Mouse (Mus musculus) kidney, embryonic 14.5 days (tissue): Measurements from ENCODE around the gene Wdr64. TPM values are rescaled to one million over a fixed set of nuclear protein-coding genes. Genes with fewer than 3 reads are reported as not detected.

Experiments used
- ATAC-seq: fragments of 200-750 bp; cut with Nextera tagmentation; 2 replicates; pipeline ENCODE4 v1.8.0; 2017; ENCODE audit warnings: moderate number of reproducible peaks, mild to moderate bottlenecking, moderate TSS enrichment, moderate library complexity; ENCODE audit not compliant: low FRiP score, low TSS enrichment
- H3K27ac ChIP-seq: fragments of 300-500 bp; sonication (generic); 2 replicates; pipeline ENCODE4 v1.5.1; 2014; ENCODE audit warnings: low read depth, mild to moderate bottlenecking, low read length, moderate library complexity, mixed read lengths
- H3K27me3 ChIP-seq: fragments of 300-500 bp; sonication (generic); 2 replicates; pipeline ENCODE4 v1.6.1; 2014; ENCODE audit warnings: mild to moderate bottlenecking, low read length; ENCODE audit not compliant: control insufficient read depth, insufficient read depth
- H3K36me3 ChIP-seq: fragments of 300-500 bp; sonication (generic); 2 replicates; pipeline ENCODE4 v1.6.1; 2014; ENCODE audit warnings: low read length, mixed read lengths; ENCODE audit not compliant: control insufficient read depth, insufficient read depth
- H3K4me1 ChIP-seq: fragments of 300-500 bp; sonication (generic); 2 replicates; pipeline ENCODE4 v1.6.1; 2014; ENCODE audit warnings: low read length, mixed read lengths; ENCODE audit not compliant: control insufficient read depth, insufficient read depth
- H3K4me2 ChIP-seq: fragments of 300-500 bp; sonication (generic); replicated peaks from 2 replicates; pipeline ENCODE4 v1.6.1; 2014; ENCODE audit warnings: low read depth, mild to moderate bottlenecking, low read length
- H3K4me3 ChIP-seq: fragments of 300-500 bp; sonication (generic); 2 replicates; pipeline ENCODE4 v1.5.1; 2014; ENCODE audit warnings: mild to moderate bottlenecking, low read length
- H3K9ac ChIP-seq: fragments of 300-500 bp; sonication (generic); 2 replicates; pipeline ENCODE4 v1.6.1; 2014; ENCODE audit warnings: low read depth, mild to moderate bottlenecking, low read length, moderate library complexity
- H3K9me3 ChIP-seq: fragments of 300-500 bp; sonication (generic); 2 replicates; pipeline ENCODE4 v1.6.1; 2016; ENCODE audit warnings: low read length; ENCODE audit not compliant: control insufficient read depth
- WGBS: fragments of 180-500 bp; shearing (Covaris S2); extraction: QIAGEN DNeasy Blood & Tissue Kit; methylation state at CpG from one replicate; pipeline ENCODE4 v1.1.7; 2014; 5-methylcytosine and 5-hydroxymethylcytosine counted together
- polyA plus RNA-seq: library from polyadenylated mRNA; unstranded; fragments of >200 nt; fragmentation: Nextera tagmentation; extraction: Ambion mirVana; gene quantifications from 2 replicates; pipeline ENCODE4 v1.2.1, GENCODE M21; 2014

Gene Wdr64
- polyA plus RNA-seq = not detected in 2 replicates

- no peaks in the 10 kb centered on the region for H3K36me3 ChIP-seq
- no peaks in the 10 kb centered on the region for H3K27me3 ChIP-seq
- no peak within 1 kb of the TSS for H3K4me2 ChIP-seq
- 82% methylated on average over 1 of the region's 1 CpGs for WGBS
- H3K27ac ChIP-seq = no peak within 1 kb of the TSS
- no peak for ATAC-seq
- H3K4me3 ChIP-seq = no peak within 1 kb of the TSS
- H3K9me3 ChIP-seq = no peaks in the 10 kb centered on the region
- no peaks in the 10 kb centered on the region for H3K4me1 ChIP-seq
- H3K9ac ChIP-seq = no peak within 1 kb of the TSS
These were observed at the start of gene Wdr64 for GRCm38 (mm10) chr1:175698293-175698692. TSS of gene Wdr64 (plus strand) at chr1:175698593.

GRCm38 (mm10) chr1:175648615-175649014, 49.8 kb upstream of the Wdr64 start:
- Histone ChIP-seq H3K36me3 (no peaks in the 10 kb centered on the region), H3K4me1 (no peaks in the 10 kb centered on the region), H3K9ac (no peak overlapping the region), H3K4me2 (no peak overlapping the region), H3K9me3 (no peaks in the 10 kb centered on the region), H3K27me3 (no peaks in the 10 kb centered on the region), H3K4me3 (no peak overlapping the region), H3K27ac (no peak overlapping the region)
- no peak for ATAC-seq
- 94% methylated on average over 4 of the region's 4 CpGs for WGBS

- no peak for ATAC-seq
- H3K36me3 ChIP-seq = no peaks in the 10 kb centered on the region
- no peaks in the 10 kb centered on the region for H3K9me3 ChIP-seq
- no peak overlapping the region for H3K4me3 ChIP-seq
- 96% methylated on average over 4 of the region's 4 CpGs for WGBS
- H3K27ac ChIP-seq = no peak overlapping the region
- no peak overlapping the region for H3K4me2 ChIP-seq
- H3K27me3 ChIP-seq = no peaks in the 10 kb centered on the region
- no peak overlapping the region for H3K9ac ChIP-seq
- no peaks in the 10 kb centered on the region for H3K4me1 ChIP-seq
These were observed 38.5 kb upstream of the Wdr64 start for GRCm38 (mm10) chr1:175659900-175660299.

- Histone ChIP-seq H3K27me3 (no peaks in the 10 kb centered on the region), H3K9me3 (no peaks in the 10 kb centered on the region), H3K36me3 (no peaks in the 10 kb centered on the region), H3K4me2 (no peak overlapping the region), H3K4me1 (no peaks in the 10 kb centered on the region), H3K27ac (no peak overlapping the region), H3K4me3 (no peak overlapping the region), H3K9ac (no peak overlapping the region)
- peak; percentile 65; the same call in 1 of the 2 replicates for ATAC-seq
- WGBS = 80% methylated on average over 5 of the region's 5 CpGs
These were observed 29.6 kb upstream of the Wdr64 start for GRCm38 (mm10) chr1:175668666-175669405.

- Histone ChIP-seq H3K4me3 (no peak overlapping the region), H3K36me3 (no peaks in the 10 kb centered on the region), H3K9me3 (no peaks in the 10 kb centered on the region), H3K4me1 (no peaks in the 10 kb centered on the region), H3K4me2 (no peak overlapping the region), H3K9ac (no peak overlapping the region), H3K27ac (no peak overlapping the region), H3K27me3 (no peaks in the 10 kb centered on the region)
- whole genome bisulfite sequencing = 83% methylated on average over 3 of the region's 3 CpGs
- ATAC-seq = no peak
These were observed 28.9 kb upstream of the Wdr64 start for GRCm38 (mm10) chr1:175669456-175669855.

GRCm38 (mm10) chr1:175670042-175670441, 28.4 kb upstream of the Wdr64 start:
- ATAC-seq = no peak
- Histone ChIP-seq H3K27me3 (no peaks in the 10 kb centered on the region), H3K36me3 (no peaks in the 10 kb centered on the region), H3K4me3 (no peak overlapping the region), H3K27ac (no peak overlapping the region), H3K9ac (no peak overlapping the region), H3K4me2 (no peak overlapping the region), H3K4me1 (no peaks in the 10 kb centered on the region), H3K9me3 (no peaks in the 10 kb centered on the region)
- 79% methylated on average over 7 of the region's 7 CpGs for WGBS

- 16% methylated on average over 1 of the region's 1 CpGs for WGBS
- Histone ChIP-seq H3K9ac (no peak overlapping the region), H3K4me3 (no peak overlapping the region), H3K9me3 (no peaks in the 10 kb centered on the region), H3K36me3 (no peaks in the 10 kb centered on the region), H3K4me1 (no peaks in the 10 kb centered on the region), H3K27ac (no peak overlapping the region), H3K4me2 (no peak overlapping the region), H3K27me3 (no peaks in the 10 kb centered on the region)
- no peak for ATAC-seq
These were observed 26.8 kb upstream of the Wdr64 start for GRCm38 (mm10) chr1:175671626-175672025.

GRCm38 (mm10) chr1:175673563-175674325, 24.6 kb upstream of the Wdr64 start:
- Histone ChIP-seq H3K4me1 (no peaks in the 10 kb centered on the region), H3K36me3 (no peaks in the 10 kb centered on the region), H3K27me3 (no peaks in the 10 kb centered on the region), H3K4me3 (no peak overlapping the region), H3K4me2 (no peak overlapping the region), H3K9ac (no peak overlapping the region), H3K27ac (no peak overlapping the region), H3K9me3 (no peaks in the 10 kb centered on the region)
- ATAC-seq = no peak
- WGBS = 82% methylated on average over 7 of the region's 7 CpGs

GRCm38 (mm10) chr1:175675116-175675515, 23.3 kb upstream of the Wdr64 start:
- no peak overlapping the region for H3K27ac ChIP-seq
- H3K4me3 ChIP-seq = no peak overlapping the region
- H3K4me2 ChIP-seq = no peak overlapping the region
- H3K9me3 ChIP-seq = no peaks in the 10 kb centered on the region
- H3K36me3 ChIP-seq = no peaks in the 10 kb centered on the region
- ATAC-seq = no peak
- WGBS = 87% methylated on average over 6 of the region's 6 CpGs
- no peaks in the 10 kb centered on the region for H3K4me1 ChIP-seq
- no peaks in the 10 kb centered on the region for H3K27me3 ChIP-seq
- no peak overlapping the region for H3K9ac ChIP-seq
